Mouse (Mus musculus): ENCODE measurements around the gene Gpr153. TPM values are rescaled to one million over a fixed set of nuclear protein-coding genes. Genes with fewer than 3 reads are reported as not detected.

The Gpr153 gene
- total and polyA plus RNA-seq, 2 experiments from 2014 or later: 11.4 to 71.4 TPM

DNA sequence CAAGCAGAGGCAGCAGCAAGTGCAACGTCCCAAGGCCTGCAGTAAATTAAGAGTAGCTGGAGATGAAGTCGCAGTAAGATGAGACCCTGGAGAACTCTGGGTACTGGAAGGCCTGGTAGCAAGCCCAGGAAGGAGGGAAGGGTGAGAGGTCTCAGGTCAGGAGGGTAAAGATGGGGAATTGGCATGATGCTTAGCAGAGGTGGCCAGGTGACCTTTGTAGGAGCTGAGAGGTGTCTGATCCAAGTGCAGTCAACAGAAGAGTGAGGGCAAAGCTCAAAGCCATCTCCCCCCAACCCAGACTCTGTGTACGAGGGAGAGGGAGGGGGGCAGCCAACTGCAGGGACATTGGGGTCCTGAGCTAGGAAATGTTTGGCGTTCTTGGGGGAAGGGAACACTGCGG, 47.4 kb downstream of the Gpr153 start:
- H3K4me1 ChIP-seq (ENCODE audit: insufficient read depth): no peaks in the 10 kb centered on the region
- no peak overlapping the region for H3K4me2 ChIP-seq (ENCODE audit: low read depth)
- ATAC-seq (no peak), DNase-seq (no peak)
- no peak overlapping the region for H3K27ac ChIP-seq (ENCODE audit: low read depth, low read length)
- peaks cover 18% of the 10 kb centered on the region for H3K27me3 ChIP-seq (ENCODE audit: insufficient read depth, low read length)
- H3K36me3 ChIP-seq (ENCODE audit: insufficient read depth): no peaks in the 10 kb centered on the region
- no peak for TF ChIP-seq CTCF (IDR thresholded peaks at IDR 0.05; ENCODE audit: low read depth)
- H3K4me3 ChIP-seq (ENCODE audit: low read depth, low read length): no peak overlapping the region
- H3K9me3 ChIP-seq (ENCODE audit: low read length): no peaks in the 10 kb centered on the region
- WGBS: 58% methylated on average over 5 of the region's 5 CpGs
- H3K9ac ChIP-seq: no peak overlapping the region

DNA sequence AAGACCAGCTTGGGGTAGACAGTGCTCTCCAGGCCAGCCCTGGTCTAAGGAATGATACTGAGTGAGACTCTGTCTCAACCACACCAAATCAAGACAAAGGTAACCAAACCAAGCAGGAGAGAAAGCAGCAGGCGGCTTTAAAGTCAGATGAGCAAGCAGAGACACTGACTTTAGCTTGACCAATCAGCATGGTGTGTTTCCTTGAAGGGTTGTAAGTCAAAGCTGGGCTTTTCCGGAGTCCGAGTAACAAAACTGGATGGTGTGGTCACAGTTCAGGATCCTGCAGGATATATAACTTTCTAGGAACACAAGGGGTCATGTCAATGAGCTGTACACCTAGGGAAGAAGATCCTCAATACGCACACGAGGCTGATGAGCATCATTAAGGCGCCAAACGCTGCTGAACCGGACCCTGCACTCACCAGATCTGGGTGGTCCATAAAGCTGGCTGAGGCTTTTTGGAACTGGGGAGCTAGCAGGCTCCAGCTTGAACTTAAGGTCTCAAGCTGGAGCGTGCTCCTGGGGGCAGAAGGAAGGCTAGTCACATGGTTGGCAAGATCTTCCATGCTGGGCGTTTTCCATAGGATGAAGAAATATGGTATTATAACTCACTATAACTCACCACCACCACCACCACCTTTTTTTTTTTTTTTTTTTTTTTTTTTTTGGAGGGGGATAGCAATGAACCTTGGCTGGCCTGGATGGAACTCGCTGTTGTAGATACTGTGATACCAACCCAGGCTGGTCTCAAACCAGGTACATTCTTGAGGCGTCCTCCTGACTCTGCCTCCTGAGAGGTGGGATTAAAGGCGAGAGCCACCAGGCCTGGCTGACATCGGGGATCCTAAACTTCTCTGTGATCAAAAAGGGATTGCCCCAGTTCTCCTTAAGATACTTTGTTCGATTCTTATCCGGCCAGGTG, 50.9 kb downstream of the Gpr153 start:
- H3K27me3 ChIP-seq (ENCODE audit: insufficient read depth, low read length): no peaks in the 10 kb centered on the region
- no peak overlapping the region for H3K27ac ChIP-seq (ENCODE audit: low read depth, low read length)
- no peak for TF ChIP-seq CTCF (IDR thresholded peaks at IDR 0.05; ENCODE audit: low read depth)
- no peaks in the 10 kb centered on the region for H3K9me3 ChIP-seq (ENCODE audit: low read length)
- peak overlapping the region; percentile 69 for H3K4me3 ChIP-seq (ENCODE audit: low read depth, low read length)
- H3K4me1 ChIP-seq (ENCODE audit: insufficient read depth): peaks cover 10% of the 10 kb centered on the region
- ATAC-seq (peak; percentile 11), DNase-seq (no peak)
- H3K4me2 ChIP-seq (ENCODE audit: low read depth): peak overlapping the region; percentile 31
- no peak overlapping the region for H3K9ac ChIP-seq
- peaks cover 14% of the 10 kb centered on the region for H3K36me3 ChIP-seq (ENCODE audit: insufficient read depth)
- WGBS: 51% methylated on average over 16 of the region's 16 CpGs

DNA sequence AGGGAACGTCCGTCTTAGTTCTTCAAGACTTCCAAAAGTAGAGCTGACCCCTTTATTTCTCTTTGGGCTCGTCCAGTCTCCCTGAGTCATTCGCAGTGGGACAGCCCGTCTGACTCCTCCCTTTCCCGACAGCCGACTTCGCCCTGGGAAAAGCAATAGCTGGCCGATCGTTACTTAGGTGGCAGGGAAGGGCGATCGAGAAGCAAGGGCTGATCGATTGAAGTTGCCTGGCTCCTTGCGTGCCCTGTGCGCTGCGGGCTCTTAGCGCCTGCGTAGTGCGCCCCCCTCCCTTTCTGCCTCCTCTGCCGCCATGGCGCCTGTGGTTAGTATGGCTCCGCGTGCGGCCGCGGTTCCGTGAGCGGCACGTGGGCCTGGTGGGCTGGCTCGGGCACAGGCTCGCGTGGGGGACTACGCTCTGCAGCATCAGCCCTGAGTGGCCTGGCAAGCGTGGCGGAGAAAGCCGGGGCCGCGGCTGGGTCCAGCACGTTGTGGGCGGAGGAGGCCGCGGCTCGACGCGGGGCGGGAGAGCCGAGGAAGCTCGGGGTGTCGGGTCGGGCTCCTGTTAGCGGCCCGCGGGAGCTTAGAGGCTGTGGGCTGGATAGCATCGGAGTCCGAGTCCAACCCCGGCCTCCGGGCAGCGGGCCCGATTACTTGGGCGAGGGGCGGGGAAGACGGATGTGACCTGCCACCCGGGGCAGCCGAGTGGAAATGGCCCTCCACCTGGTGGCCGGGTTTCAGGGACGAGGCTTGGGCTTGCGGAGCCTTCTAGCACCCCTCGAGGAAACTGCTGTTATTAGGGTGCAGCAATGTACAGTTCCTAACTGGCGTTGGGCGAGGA, 51.8 kb downstream of the Gpr153 start, which contains the start of gene Rpl22:
Gene Rpl22 (plus strand): TSS at position 169 of the 838 bp plus-strand sequence.
- Histone ChIP-seq H3K27me3 (ENCODE audit: insufficient read depth, low read length) (no peaks in the 10 kb centered on the region), H3K9me3 (ENCODE audit: low read length) (no peaks in the 10 kb centered on the region), H3K4me1 (ENCODE audit: insufficient read depth) (peaks cover 10% of the 10 kb centered on the region), H3K4me3 (ENCODE audit: low read depth, low read length) (peak within 1 kb of the TSS; percentile 69), H3K4me2 (ENCODE audit: low read depth) (peak within 1 kb of the TSS; percentile 81), H3K9ac (peak within 1 kb of the TSS; percentile 72), H3K27ac (ENCODE audit: low read depth, low read length) (peak within 1 kb of the TSS; percentile 54; the same call in 1 of the 2 replicates), H3K36me3 (ENCODE audit: insufficient read depth) (peaks cover 23% of the 10 kb centered on the region)
- ATAC-seq (peak; percentile 99), DNase-seq (peak; percentile 97)
- TF ChIP-seq CTCF (IDR thresholded peaks at IDR 0.05; ENCODE audit: low read depth): peak; percentile 57
- under 1% methylated on average over 69 of the region's 70 CpGs for WGBS

DNA sequence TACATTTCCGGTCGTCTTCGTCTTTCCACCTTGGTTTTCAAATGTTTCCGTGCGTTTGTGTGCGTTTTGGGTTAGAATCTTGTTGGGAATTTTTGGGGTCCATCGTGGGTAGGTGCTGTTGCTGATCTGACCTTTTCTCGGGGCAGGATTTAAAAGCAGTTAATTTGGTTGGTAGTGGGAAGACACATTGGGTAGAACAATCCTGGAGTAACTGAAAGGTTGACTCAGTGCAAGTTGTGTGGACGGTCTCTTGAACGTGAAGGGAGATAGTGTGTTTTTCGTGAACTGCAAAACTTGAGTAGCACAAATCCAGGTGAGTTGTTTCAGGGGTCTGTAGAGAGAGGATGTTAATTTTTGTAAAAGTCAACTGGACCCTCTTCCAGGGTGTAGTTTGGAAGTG, 52.5 kb downstream of the Gpr153 start:
- H3K9ac ChIP-seq: peak overlapping the region; percentile 72
- ATAC-seq (no peak), DNase-seq (no peak)
- H3K4me2 ChIP-seq (ENCODE audit: low read depth): peak overlapping the region; percentile 81
- TF ChIP-seq CTCF (IDR thresholded peaks at IDR 0.05; ENCODE audit: low read depth): no peak
- peak overlapping the region; percentile 69 for H3K4me3 ChIP-seq (ENCODE audit: low read depth, low read length)
- H3K4me1 ChIP-seq (ENCODE audit: insufficient read depth): peaks cover 10% of the 10 kb centered on the region
- H3K27me3 ChIP-seq (ENCODE audit: insufficient read depth, low read length): no peaks in the 10 kb centered on the region
- no peak overlapping the region for H3K27ac ChIP-seq (ENCODE audit: low read depth, low read length)
- H3K9me3 ChIP-seq (ENCODE audit: low read length): no peaks in the 10 kb centered on the region
- H3K36me3 ChIP-seq (ENCODE audit: insufficient read depth): peaks cover 31% of the 10 kb centered on the region
- 3% methylated on average over 11 of the region's 11 CpGs for WGBS

DNA sequence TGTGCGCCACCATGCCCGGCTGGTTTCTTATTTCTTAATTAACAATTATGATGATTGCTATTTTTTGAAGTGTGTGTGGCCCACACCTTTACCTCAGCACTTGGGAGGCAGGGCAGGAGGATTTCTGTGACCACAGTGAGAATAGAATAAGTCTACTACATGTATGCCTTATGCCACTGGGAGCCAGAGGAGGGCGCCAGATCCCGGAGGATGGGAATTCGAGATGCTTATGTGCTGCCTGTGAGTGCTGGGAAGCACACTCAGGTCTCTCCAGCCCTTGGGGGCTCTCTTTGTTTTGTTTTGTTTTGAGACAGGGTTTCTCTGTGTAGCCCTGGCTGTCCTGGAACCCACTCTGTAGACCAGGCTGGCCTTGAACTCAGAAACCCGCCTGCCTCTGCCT, 54.7 kb downstream of the Gpr153 start:
- peak; percentile 48 for DNase-seq

DNA sequence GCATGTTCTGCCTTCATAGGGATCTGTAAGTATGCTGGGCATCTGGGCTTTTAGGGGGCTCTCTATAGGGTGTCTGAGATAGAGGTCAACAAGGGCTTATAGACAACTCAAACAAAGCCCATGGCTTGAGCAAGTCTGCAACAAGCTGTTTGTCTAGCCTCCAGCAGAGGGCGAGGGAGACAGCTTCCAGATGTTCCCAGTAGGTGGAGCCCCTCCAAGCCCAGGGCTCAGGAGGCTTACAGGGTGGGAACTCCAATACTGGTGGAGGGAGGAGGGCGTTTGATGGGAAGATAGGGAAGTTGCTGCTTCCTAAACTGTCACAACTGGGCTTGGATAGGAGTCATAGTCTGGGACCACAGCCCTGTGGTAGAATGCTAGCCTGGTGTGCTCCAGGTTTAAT, 58.9 kb downstream of the Gpr153 start:
- Histone ChIP-seq H3K9ac (no peak overlapping the region), H3K4me2 (ENCODE audit: low read depth) (no peak overlapping the region), H3K9me3 (ENCODE audit: low read length) (no peaks in the 10 kb centered on the region), H3K27me3 (ENCODE audit: insufficient read depth, low read length) (no peaks in the 10 kb centered on the region), H3K4me1 (ENCODE audit: insufficient read depth) (no peaks in the 10 kb centered on the region), H3K4me3 (ENCODE audit: low read depth, low read length) (no peak overlapping the region), H3K36me3 (ENCODE audit: insufficient read depth) (peaks cover 73% of the 10 kb centered on the region), H3K27ac (ENCODE audit: low read depth, low read length) (no peak overlapping the region)
- ATAC-seq: peak; percentile 84
- TF ChIP-seq CTCF (IDR thresholded peaks at IDR 0.05; ENCODE audit: low read depth): peak; percentile 99
- peak; percentile 87 for DNase-seq
- 25% methylated on average over 2 of the region's 2 CpGs for WGBS

More for the DNA sequence above, 54.7 kb downstream of the Gpr153 start:
- H3K36me3 ChIP-seq (ENCODE audit: insufficient read depth): peaks cover 50% of the 10 kb centered on the region
- WGBS: 76% methylated on average over 6 of the region's 6 CpGs
- TF ChIP-seq CTCF (IDR thresholded peaks at IDR 0.05; ENCODE audit: low read depth): peak; percentile 57
- H3K27ac ChIP-seq (ENCODE audit: low read depth, low read length): no peak overlapping the region
- H3K27me3 ChIP-seq (ENCODE audit: insufficient read depth, low read length): no peaks in the 10 kb centered on the region
- no peaks in the 10 kb centered on the region for H3K9me3 ChIP-seq (ENCODE audit: low read length)
- ATAC-seq: no peak
- H3K4me3 ChIP-seq (ENCODE audit: low read depth, low read length): no peak overlapping the region
- peaks cover 10% of the 10 kb centered on the region for H3K4me1 ChIP-seq (ENCODE audit: insufficient read depth)
- no peak overlapping the region for H3K4me2 ChIP-seq (ENCODE audit: low read depth)
- H3K9ac ChIP-seq: no peak overlapping the region
